Mouse (Mus musculus): Measurements from ENCODE around the gene Ipo4.

Gene Ipo4

DNA sequence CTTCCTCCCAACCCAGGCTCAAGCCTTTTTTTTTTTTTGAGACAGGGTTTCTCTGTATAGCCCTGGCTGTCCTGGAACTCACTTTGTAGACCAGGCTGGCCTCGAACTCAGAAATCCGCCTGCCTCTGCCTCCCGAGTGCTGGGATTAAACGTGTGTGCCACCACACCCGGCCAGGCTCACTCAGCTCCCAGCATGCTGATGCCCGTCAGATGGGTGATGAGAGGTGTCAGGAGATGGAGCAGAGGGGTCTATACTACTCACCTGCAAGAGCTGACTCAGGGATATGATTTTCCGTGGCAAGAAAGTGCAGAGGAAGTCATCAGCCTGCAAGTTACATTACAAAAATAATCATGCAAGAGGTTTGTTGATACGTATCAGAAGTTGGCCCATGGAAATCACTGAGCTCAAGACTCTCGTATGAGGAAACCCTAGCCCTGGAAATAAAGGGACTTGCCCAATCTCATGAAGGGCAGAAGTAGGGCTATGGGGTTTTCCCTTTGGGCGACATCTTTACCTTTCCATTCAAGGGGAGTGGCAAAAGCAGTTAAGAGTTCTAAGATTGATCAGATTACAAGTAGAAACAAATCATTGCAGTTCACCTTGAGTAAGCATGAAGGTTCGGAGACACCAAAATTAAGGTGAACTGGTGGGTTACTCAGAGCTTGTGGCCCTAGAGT lies 45.8 kb downstream of the Ipo4 start:
- no peak for DNase-seq (ENCODE audit: low spot score)

DNA sequence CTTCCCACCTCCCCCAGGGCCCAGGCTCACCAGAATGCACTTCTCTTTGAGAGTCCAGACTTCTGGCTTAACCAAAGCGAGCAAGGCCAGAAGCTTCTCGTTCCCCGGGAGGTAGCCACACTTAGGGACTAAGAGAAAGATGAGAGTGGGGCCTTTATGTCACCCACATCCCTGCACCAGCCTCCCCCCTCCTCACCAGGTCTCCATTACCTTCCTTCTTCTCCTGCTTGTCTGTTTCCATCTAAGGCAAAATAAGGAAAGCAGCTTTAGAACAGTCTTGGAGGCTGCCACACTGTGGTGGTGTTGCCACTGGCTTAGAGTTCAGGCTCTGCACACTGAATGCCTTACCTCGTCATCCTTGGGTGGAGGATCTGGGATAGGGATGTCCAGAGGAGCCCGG lies 46.5 kb downstream of the Ipo4 start:
- DNase-seq (ENCODE audit: low spot score): no peak

DNA sequence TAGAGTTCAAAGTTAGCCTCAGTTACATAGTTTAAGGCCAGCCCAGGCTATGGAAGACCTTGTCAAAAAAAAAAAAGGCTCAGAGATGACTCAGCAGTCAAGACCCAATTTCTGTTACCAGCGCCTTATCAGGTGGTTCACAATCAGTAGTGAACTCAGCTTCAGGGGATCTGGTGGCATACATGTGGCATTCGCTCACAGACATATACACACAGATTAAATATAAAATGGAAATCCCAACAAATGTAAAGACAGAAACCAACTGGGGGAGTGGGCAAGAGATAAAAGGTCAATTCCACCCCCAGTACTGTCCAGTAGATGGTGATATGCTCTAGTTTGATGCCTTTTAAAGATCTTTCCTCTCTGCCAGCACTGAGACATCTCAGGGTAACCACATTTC lies 49.6 kb downstream of the Ipo4 start:
- no peak for DNase-seq (ENCODE audit: low spot score)

DNA sequence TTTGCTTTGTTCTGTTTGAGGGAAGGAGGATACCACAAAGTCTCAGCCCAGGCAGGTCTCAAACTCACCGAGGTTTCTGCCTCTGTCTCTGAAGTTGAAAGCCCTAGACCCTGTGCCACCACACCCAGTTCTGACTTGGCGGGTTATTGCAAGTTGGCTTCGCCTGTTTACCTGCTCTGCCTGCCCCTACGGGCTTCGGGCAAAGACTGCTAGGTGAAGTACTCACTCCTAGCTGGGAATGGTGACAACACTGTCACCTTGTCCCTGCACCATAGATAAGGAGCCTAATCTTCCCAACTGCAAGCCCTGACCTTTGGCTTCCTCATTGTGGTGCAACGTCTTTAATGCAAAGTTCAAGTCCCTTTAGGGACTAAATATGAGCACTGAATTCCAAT lies 50.2 kb downstream of the Ipo4 start:
- DNase-seq (ENCODE audit: low spot score): no peak

DNA sequence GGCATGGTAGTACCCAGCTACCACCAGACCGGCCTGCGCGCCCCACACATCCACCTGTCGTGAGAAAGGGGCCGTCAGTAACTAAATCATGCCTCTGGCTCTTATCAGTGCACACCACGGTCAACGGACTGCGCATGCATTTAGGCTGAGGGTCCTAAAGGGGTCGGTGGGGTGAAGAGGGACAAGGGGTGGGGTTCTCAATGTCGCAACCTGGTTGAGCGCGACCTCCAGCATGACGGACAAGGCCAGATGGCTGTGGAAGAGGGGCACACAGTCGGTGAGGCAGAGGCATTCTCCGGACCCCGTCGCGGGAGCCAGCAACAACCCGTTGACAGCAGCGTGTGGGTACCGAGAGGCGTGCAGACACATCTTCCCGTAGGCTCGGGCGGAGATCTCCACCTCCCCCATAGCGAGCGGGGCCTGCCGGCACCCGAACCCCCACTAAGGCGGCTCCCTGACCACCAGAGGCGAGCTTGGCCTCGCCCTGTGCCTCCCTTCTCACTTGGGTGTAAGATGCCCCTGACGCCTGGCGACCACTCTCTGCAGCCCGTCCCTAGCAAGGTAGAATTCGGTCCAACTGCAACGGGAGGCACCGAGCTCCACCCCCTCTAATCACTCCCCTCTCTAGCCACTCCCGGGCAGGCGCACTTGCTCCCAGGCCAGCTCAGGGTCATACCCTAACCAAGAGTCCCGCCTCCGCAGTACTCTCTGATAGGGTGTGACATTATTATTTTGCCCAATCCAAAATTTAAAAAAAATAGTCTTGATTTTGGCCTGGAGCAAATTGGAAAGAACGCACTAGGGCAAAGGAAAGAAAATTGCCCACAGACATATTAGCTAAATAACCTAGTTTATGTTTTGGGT lies 50.8 kb downstream of the Ipo4 start, which contains the start of gene Emc9:
Emc9 (minus strand) TSS at position 601 of the 864 bp plus-strand sequence.
- peak; percentile 52 for DNase-seq (ENCODE audit: low spot score)

DNA sequence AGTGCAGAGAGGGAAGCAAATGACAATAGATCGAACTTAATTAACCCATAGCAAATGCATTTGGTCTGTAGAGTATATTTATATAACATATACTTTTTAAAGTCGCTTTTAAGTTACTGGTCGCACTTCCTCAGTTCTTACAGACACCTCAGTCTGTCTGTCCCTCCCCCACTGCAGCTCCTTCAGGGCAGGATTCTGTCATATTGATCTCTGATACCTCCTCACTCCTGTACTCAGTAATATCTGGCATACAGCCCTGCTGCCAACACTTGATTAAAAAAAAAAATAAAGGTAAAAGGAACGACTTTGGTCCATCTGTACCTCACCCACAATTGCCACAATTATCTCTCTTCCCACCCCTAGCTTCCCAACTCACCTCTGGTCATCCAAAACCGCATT lies 51.5 kb downstream of the Ipo4 start:
- no peak for DNase-seq (ENCODE audit: low spot score)

DNA sequence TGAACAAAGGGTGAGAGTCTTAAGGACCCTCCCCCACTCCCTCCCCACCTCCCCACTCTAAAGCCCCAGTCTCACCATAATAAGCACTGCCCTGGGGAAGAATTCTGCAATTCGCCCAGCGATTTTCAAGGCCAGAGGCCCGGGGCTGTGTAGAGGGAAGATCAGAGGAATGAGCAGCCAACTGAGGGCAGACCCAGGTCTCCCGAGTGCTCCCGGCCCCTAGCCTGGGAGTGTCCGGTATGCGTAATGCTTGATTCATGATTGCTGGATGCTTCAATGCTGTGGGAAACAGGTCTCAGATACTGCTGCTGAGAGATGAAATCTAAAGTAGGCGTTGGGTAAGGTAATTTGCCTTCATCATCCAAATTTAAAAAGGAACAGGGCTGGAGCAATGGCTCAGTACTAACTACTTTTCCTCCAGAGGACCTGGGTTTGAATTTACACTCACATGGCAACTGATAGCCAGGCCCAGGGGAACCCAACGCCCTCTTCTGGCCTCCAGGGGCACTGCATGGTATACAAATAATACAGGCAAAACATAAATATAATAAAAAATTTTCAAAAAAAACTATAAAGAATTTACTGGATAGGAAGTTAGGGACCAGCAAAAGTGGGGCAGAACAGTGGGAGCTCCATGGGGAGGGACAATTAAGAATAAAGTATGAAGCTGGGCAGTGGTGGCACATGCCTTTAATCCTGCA lies 53.6 kb downstream of the Ipo4 start:
- DNase-seq (ENCODE audit: low spot score): no peak

DNA sequence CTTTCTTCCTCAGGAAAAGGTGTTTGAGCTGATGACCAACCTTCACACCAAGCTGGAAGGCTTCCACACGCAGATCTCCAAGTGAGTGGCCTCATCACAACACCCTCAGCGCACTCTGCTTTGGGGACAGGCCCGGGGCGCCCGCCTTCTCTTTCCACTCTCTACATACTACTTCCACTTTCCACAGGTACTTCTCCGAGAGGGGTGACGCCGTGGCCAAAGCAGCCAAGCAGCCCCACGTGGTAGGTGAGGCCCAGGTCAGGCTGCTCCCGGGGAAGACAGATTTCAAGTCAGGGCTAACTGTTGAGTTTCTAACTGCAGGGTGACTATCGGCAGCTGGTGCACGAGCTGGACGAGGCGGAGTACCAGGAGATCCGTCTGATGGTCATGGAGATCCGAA lies 55.0 kb downstream of the Ipo4 start:
- no peak for DNase-seq (ENCODE audit: low spot score)

DNA sequence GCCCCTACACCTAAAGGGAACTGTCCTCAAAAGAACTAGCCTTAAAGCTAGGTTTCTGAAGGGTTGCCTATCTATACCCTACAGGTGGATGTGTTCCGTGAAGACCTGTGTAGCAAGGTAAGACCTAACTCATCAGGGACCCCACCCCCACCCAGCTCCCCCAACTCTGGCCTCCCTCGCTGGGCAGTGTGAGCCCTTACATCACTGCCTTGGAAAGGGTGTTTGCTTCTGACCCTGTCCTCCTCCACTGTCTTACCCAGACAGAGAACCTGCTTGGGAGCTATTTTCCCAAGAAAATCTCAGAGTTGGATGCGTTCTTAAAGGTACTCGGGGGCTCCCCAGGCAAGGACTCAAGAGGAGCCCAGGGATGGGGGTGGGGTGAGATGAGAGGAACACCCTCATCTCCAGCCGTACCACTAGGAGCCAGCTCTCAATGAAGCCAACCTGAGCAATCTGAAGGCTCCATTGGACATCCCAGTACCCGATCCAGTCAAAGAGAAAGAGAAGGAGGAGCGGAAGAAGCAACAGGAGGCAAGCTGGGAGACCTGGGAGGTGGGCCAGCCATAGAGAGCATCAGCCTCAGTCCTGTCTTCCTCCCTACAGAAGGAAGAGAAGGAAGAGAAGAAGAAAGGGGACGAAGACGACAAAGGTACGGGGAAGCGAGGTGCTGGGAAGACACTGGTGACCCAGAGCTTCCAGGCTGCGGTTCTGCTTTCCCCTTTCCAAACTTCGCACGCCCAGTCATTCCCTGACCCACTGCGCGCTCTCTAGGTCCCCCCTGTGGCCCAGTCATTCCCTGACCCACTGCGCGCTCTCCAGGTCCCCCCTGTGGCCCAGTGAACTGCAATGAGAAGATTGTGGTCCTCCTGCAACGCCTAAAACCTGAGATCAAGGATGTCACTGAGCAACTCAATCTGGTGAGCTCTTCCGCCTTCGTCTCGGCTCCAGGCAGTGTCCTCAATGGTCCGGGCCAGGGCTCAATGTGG lies 56.0 kb downstream of the Ipo4 start:
- no peak for DNase-seq (ENCODE audit: low spot score)

DNA sequence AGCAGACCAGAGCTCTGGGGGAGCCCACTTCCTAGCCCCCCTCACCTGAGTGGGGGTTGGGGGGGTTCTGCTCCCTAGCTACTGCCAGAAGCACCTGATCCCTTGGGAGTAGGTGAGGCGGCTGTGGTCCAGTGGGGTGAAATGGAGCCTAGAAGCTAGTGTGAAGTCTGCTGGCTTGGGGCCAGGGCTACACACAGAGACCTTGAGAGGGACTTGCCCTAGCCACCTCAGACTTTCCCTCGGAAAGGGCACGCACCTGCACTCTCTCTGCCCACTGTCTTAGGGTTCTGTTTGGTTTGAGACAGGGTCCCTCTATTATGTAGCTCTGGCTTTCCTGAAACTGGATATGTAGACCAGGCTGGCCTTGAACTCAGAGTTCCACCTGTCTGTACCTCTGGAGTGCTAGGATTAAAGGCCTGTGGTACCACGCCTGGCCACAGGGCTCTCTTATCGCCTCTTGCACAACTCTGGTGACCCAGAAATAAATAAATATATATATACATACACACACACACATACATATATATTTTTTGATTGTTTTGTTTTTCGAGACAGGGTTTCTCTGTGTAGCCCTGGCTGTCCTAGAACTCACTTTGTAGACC lies 57.0 kb downstream of the Ipo4 start:
- DNase-seq (ENCODE audit: low spot score): no peak

DNA sequence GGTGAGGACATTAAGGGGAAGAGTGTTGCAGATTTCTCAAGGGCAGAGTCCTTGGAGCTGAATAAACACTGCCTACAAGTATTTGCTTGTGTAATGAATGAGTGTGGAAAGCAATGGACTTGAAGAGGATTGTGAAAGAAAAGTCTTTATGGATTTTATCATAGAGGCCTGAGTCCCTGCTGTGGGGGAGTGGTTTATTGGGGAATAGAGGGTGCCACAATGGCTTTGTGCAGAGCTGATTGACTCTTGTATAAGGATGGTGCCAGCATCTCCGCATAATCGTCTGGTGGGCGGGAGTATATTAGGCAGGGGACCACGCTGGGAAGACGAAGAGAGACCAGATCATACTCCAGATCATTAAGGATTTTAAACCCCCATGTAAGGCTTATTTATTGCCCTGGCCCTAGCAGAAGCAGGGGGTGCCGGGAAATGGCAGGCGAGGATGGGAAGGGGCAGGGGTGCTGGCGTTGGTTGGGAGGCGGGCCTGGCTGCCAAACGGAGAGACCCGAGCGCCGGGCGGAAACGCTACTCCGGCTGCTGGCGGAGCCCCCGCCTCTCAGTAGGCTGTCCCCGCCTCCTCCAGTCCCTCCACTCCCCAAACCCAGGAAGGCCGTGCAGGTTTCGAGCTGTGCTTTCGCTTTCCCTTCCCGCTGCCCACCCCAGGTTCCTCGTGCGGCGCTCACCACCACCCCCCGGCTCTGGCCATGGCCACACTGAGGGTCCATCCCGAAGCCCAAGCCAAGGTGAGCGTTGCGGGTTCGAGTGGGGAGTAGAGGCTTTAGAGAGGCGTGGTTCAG lies 57.7 kb downstream of the Ipo4 start, which contains the start of gene Psme1:
Psme1 (plus strand) TSS at position 253 of the 797 bp plus-strand sequence.
- peak; percentile 76 for DNase-seq (ENCODE audit: low spot score)

DNA sequence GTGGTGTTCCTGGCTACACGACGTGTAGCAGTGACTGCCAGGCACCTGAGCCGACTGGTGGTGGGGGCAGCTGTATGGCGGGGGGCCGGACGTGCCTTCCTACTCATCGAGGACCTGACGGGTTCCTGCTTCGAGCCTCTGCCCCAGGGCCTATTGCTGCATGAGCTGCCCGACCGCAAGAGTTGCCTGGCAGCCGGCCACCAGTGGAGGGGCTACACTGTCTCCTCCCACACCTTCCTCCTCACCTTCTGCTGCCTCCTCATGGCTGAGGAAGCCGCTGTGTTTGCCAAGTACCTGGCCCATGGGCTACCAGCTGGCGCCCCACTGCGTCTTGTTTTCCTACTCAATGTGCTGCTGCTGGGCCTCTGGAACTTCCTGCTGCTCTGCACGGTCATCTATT lies 59.4 kb downstream of the Ipo4 start:
- no peak for DNase-seq (ENCODE audit: low spot score)

DNA sequence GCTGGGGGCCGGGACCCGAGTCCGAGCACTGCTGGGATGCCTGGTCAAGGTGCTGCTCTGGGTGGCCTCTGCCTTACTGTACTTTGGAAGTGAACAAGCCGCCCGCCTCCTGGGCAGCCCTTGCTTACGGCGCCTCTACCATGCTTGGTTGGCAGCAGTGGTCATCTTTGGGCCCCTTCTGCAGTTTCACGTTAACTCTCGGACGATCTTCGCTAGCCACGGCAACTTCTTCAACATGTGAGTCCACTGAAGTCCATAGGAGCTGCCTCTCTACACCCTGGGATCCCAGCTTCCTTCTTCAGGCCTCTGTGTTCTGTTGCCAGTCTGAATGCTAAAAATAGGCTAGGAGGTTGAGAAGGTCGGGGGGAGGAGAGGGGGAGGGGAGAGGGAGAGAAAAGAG lies 60.0 kb downstream of the Ipo4 start:
- DNase-seq (ENCODE audit: low spot score): no peak
